Mouse (Mus musculus) cerebellum, adult 8-10 months (tissue): ENCODE results near the gene Cdca3.

Experiments used
- DNase-seq: peaks from one replicate; pipeline ENCODE4 v3.0.0; 2022

Cdca3 gene

DNA sequence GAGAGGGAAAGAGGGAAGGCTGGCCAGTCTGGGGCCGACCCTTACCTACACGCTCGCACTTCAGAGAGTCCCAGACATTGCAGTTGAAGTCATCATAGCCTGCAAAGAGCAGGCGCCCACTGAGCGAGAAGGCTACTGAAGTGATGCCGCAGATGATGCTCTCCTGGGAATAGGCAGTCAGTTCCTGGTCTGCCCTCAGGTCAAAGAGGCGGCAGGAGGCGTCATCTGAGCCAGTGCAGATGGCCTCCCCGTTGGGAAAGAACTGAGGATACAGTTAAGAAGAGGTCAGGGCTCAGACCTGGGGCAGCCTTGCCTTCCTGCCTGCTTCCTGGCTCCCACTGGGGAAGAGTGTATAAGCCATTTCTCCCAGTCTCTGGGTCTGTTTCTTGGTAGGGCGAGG is 6.2 kb downstream of the Cdca3 start:
- no peak for DNase-seq

- no peak for DNase-seq
These were observed 7.1 kb downstream of the Cdca3 start for GRCm38 (mm10) chr6:124836411-124836810.

DNA sequence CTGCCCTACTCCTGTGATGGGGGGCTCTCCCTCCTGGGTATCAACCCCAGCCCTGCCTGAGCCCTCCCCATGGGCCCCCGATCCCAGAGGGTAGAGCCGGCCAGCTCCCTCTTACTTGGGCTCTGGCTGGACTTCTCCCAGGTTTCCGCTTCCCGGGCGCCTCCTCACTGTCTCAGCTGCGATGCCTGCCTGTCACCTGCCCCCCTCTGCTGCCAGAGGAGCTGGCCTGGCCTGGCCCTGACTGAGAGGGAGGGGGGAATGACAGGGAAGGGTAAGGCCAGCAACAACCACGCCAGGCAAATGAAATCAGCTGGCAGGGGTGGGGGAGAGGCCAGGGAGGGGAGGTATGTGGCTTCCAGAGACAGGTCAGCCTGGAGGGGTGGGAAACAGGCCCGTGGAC is 10.5 kb downstream of the Cdca3 start:
- DNase-seq, result no peak

DNA sequence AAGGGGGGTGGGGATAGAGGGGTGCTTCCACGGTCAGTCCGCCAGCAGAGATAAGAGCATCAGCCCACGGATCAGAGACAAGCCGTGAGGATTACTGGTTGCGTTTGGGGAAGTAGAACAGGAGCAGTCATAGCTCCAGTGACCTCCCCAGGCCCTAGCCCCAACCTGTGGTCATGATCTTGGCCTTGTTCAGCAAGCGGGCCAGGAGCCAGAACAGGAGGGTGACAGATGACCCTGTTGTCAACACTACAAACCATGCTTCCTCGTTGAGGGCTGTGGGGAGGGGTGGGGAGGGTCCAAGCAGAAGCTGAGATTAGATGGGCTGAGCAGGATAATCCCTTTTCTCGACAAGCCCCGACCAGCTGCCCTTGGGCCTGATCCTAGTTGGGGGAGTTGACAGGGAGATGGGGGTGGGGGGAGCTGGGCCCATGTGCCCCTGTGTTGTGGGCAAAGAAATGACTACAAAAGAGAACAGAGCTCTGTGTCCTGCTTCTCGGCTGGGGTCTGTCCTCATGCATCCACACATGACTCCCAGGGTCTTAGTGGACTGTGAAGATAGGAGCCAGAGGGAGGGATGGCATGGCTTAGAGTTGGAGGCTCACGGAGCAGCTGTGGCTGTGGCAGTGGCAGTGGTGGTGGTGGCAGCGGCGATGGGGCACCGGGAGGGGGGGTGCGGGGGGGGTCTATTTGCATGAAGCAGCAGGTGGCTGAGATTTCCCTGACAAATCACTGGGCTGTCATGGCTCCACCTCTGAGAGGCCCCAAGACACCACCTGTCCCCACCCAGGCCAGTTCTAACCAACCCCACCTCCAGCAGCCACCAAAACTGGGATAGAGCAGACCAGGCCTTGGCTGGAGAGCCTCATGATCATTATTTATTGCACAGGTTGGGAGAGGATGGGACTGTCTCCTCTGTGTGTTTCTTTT is 11.2 kb downstream of the Cdca3 start, which contains the start of gene Gnb3:
Gene Gnb3, minus strand, starts transcription at position 35 of the 927 bp plus-strand sequence.
- no peak for DNase-seq

GRCm38 (mm10) chr6:124847305-124847704 is 18.0 kb downstream of the Cdca3 start:
- DNase-seq, result peak; percentile 97

GRCm38 (mm10) chr6:124850535-124850934 is 21.2 kb downstream of the Cdca3 start:
- DNase-seq, result no peak

DNA sequence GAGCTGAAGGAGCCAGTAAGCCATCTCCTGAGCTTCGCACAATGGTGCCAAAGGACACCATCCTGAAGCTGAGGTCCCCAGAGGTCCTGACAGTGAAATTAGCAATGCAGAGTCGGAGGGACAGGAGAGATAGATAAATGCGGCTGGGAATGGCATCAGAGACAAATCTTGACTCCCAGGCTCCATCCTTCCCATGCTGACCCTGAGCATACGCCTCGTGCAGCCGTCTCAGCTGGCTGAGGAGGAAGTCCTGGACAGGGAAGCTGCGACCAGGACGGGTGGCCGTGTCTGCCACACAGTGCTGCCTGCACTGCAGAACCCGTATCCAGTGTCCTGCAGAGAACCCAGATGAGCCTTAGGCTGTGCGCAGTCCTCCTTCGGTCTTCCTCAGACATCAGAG is 25.3 kb downstream of the Cdca3 start:
- no peak for DNase-seq

- DNase-seq, result peak; percentile 45
These were observed 27.0 kb downstream of the Cdca3 start for GRCm38 (mm10) chr6:124856321-124856720.

DNA sequence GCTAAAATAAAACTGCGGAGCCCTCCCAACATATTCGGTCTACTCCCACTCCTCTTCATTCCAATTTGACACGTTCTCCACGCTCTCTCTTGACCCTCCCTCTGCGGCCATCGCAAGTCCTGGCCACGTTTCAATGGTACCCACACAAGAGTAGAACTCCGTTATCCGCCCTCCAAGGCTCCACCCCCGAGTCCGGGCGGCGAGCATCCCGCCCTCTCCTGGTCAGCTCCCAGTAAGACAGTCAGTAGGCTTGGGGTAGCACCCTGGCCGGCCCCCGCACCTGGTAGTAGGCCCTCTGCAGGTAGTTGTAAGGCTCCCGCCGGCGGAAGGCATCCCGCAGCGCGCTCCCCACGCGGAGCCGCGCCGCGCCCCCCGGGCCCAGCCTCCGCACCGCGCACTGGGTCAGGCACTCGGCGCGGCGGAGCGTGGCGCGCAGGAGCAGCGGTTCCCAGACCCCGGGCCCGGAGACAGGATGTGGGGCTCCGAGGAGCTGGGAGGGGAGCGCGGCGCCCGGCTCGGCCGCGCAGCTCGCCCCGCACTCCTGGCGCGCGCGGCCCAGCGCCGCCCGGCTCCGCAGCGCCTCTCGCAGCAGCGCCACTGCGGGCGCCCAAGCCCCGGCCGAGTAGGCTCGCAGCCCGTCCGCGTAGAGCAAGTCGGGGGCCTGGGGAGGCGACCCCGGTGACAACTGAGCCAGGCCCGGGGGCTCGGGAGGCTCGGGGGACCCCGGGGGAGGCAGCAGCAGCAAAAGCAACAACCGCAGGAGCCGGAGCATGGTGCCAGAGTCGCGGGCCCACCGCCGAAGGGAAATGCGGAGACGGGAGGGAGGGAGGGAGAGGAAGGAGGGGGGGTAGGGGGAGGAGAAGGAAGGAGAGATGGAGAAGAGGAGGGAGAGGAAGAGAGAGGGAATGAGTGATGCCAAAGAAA is 27.8 kb downstream of the Cdca3 start, which contains the start of gene P3h3:
Gene P3h3, minus strand, starts transcription at position 837 of the 924 bp plus-strand sequence.
- peak; percentile 93 for DNase-seq

GRCm38 (mm10) chr6:124857840-124858530 is 28.6 kb downstream of the Cdca3 start:
- peak; percentile 56 for DNase-seq

GRCm38 (mm10) chr6:124858561-124859318 is 29.4 kb downstream of the Cdca3 start:
- DNase-seq, result no peak

DNA sequence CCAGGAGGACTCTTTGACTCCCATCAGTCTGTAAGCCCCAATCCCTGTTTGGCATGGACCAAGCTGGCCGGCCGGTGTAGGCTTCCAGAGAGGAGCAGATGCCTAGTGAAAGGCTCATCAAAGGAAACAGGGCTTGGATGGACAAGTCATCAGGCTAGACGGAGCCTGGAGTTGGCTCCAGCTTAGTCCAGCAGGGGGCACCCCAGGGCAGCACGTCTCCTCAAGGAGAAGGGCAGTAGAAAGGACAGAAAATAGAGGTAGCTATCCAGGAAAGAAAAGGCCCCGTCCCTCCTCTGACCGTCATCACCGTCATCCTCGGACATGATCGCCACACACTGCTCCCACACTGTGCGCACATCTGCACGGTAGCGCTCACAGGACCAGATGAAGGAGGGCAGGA is 30.4 kb downstream of the Cdca3 start:
- peak; percentile 93 for DNase-seq

DNA sequence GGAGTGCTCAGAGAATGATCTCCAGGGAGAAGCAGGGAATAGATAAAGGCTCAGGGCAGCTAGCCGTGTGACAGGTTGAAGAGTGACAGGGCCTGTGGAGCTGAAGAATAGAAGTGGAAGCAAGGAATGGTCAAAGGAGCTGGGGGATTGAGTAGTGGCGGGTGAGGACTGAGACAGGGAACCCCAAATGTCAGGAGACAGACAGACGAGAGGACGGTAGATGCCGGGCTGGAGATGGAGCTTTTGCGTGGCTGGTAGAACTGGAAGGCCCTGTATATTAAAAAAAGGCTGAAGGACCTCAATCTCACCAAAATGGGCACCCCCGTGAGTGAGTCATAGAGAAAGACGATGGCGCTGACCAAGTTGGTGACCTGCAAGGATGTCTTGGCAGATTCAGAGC is 31.2 kb downstream of the Cdca3 start:
- no peak for DNase-seq

- no peak for DNase-seq
These were observed 31.9 kb downstream of the Cdca3 start for GRCm38 (mm10) chr6:124861266-124861665.

DNA sequence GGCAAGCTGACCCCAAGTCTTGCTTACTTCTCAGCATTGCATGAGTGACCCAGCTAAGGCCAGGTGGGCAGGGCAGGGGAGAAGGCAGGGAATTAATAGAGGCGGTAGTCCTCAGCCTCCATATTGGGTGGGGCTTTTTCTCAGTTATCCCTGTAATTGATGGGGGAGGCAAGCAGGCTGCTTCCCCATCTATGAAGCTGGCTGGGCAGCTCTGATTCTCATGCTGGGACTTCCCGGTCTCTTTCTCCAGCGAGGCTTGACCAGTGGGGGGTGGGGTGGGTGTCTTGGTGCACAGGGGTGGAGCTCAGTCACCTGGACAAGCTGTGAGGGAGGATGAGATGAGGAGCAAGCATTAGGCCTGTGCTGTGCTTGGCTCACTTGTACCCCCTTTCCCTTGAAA is 32.5 kb downstream of the Cdca3 start:
- DNase-seq, result no peak

DNA sequence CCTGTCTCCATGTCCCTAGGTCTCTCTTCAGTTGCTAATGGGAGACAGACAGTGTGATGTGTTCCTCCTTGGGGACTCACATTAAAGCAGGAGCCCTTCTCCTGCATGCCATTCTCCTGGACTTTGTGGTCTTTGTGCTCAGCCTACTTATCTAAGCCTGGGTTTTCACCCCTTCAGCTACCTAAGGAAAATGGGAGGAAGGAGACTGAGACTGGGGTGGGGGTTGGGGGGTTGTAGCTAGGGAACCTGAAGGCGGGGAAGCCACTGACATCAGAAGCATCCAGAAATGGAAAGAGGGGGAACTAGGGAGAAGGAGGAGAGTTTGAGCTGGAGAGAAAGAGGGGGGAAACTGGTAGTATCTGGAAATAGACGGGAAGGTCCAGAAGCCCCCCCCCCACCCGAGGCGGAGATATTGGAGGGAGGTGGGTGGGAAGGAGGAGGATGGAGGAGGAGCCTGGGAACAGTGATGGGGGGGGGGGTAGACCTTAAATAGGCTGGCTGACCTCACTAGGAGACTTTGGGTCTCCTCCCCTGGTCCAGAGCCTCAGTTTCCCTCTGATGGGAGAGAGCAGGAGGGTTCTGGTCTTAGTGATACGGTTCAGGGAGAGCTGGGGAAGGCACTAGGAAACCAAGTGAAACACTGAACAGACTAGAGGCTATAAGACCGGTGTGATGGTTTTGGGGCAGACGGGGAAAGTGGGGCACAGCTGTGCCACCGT is 33.2 kb downstream of the Cdca3 start:
- no peak for DNase-seq

GRCm38 (mm10) chr6:124863125-124863657 is 33.8 kb downstream of the Cdca3 start:
- peak; percentile 48 for DNase-seq

DNA sequence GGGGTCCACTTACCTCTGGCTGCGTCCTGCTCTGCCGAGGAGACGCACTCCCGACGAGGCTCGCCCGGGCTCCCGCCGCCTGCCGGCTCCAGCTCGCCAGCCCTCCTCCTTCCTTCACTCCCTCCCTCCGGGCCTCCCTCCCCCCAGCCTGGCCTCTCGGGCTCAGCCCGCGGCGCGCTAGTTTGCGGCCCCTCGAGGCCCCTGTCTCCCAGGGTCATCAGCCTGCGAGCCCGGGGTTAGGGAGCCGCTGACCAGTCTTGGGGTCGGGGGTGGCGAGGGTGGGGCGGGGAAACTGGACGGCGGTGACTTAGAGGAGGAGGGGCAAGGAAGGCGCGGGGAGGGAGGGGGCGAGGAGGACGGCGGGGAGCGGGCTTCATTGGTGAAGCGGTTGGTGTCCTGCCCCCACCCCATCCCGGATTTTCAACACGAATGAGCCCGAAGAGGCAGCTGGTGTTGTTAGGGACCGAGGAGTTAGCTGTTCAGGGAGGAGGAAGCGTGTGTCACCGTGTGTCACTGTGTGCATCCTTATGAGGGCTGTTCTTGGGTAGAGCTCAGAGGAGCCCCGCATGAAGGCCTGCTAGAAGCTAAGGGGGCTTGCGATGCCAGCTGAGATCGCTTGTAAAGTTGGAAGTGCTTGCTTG is 34.4 kb downstream of the Cdca3 start, which contains the start of gene Gpr162:
Gene Gpr162, minus strand, starts transcription at position 326 of the 641 bp plus-strand sequence.
- DNase-seq, result peak; percentile 75

DNA sequence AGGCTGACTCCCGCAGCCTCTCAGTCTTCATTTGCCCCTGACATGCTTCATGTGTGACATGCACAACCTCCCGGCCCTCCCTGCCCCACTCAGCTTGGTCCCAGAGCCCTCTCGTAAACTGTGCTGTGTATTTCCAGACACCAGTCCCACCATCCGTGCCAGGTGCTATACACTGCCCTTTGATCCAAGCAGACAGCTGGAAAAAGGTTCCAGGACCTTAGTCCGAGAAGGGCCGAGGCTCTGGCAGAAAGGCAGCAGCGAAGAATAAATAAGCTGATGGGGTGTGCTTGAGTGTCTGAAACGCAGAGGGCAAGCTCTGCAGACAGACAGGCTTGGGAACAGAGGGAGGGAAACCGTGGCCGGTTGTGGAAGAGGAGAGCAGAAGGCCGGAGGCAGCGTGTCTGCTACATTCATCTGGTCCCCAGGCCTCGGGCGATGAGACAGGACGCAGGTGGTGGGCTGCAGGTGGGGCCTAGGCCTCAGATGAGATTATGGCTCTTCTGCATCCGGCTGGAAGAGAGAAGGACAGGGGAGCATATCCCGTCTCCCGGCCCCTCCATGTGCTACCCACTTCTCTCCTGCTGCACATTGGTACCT is 36.5 kb downstream of the Cdca3 start:
- no peak for DNase-seq

- no peak for DNase-seq
These were observed 37.2 kb downstream of the Cdca3 start for GRCm38 (mm10) chr6:124866560-124866959.
